Mouse (Mus musculus): Measurements from ENCODE around the gene Cdc6. TPM values are rescaled to one million over a fixed set of nuclear protein-coding genes. Genes with fewer than 3 reads are reported as not detected.
"Not testable (repeated sequence)": the region's sequence is repeated elsewhere in the genome, so short reads cannot be mapped to it uniquely, and the experiment has no call there.

The Cdc6 gene
- total RNA-seq, 2 experiments from 2014 or later: 0.21 to 0.60 TPM

GRCm38 (mm10) chr11:98905033-98905432 lies 2.6 kb upstream of the Cdc6 start:
- intact Hi-C loops (cut with DNase I): no loop called here
- no peak for DNase-seq (ENCODE audit: low spot score in 2 of 2)

- intact Hi-C loops (cut with DNase I): no loop called here
- DNase-seq (ENCODE audit: low spot score in 2 of 2): no peak
Observed at GRCm38 (mm10) chr11:98905583-98905982, 2.0 kb upstream of the Cdc6 start.

- intact Hi-C loops (cut with DNase I): no loop called here
- no peak for DNase-seq (ENCODE audit: low spot score in 2 of 2)
Observed at GRCm38 (mm10) chr11:98907063-98907436, 551 bp upstream of the Cdc6 start.

- peak; percentile 63 to 76 for DNase-seq (ENCODE audit: low spot score in 2 of 2)
- intact Hi-C loops (cut with DNase I): loop anchor here (1.0 to 2.0 kb wide), 2 partner anchors 50 to 211 kb away; no protein-coding TSS in a partner anchor
Observed at GRCm38 (mm10) chr11:98909654-98910053, 2.1 kb downstream of the Cdc6 start.

- no peak for DNase-seq (ENCODE audit: low spot score in 2 of 2)
- intact Hi-C loops (cut with DNase I): loop anchor here (2.0 kb wide), 1 partner anchor 212 kb away; no protein-coding TSS in a partner anchor
Observed at GRCm38 (mm10) chr11:98910415-98910814, 2.8 kb downstream of the Cdc6 start.

- DNase-seq (ENCODE audit: low spot score in 2 of 2): no peak
- intact Hi-C loops (cut with DNase I): loop anchor here (2.0 kb wide), 1 partner anchor 213 kb away; no protein-coding TSS in a partner anchor
Observed at GRCm38 (mm10) chr11:98911498-98911897, 3.9 kb downstream of the Cdc6 start.

GRCm38 (mm10) chr11:98914196-98914595 lies 6.6 kb downstream of the Cdc6 start:
- intact Hi-C loops (cut with DNase I): no loop called here
- DNase-seq (ENCODE audit: low spot score in 2 of 2): no peak

- not testable (repeated sequence) for DNase-seq (ENCODE audit: low spot score in 2 of 2)
Observed at GRCm38 (mm10) chr11:98916376-98916775, 8.8 kb downstream of the Cdc6 start.

GRCm38 (mm10) chr11:98917428-98918005 lies 9.9 kb downstream of the Cdc6 start:
- no peak for DNase-seq (ENCODE audit: low spot score in 2 of 2)
- intact Hi-C loops (cut with DNase I): no loop called here

More at GRCm38 (mm10) chr11:98916376-98916775, 8.8 kb downstream of the Cdc6 start:
- intact Hi-C loops (cut with DNase I): not testable (repeated sequence)

- intact Hi-C loops (cut with DNase I): no loop called here
Observed at GRCm38 (mm10) chr11:98918231-98918630, 10.6 kb downstream of the Cdc6 start.

GRCm38 (mm10) chr11:98919009-98919408 lies 11.4 kb downstream of the Cdc6 start:
- intact Hi-C loops (cut with DNase I): no loop called here
- DNase-seq (ENCODE audit: low spot score in 2 of 2): no peak

More at GRCm38 (mm10) chr11:98918231-98918630, 10.6 kb downstream of the Cdc6 start:
- no peak for DNase-seq (ENCODE audit: low spot score in 2 of 2)

- intact Hi-C loops (cut with DNase I): loop anchor here (1.0 to 5.0 kb wide), 4 partner anchors 50 to 228 kb away; no protein-coding TSS in a partner anchor
Observed at GRCm38 (mm10) chr11:98921813-98922212, 14.2 kb downstream of the Cdc6 start.

GRCm38 (mm10) chr11:98922307-98922706 lies 14.7 kb downstream of the Cdc6 start:
- DNase-seq (ENCODE audit: low spot score in 2 of 2): peak in 1 of 2 experiments; percentile 48
- intact Hi-C loops (cut with DNase I): loop anchor here (1.0 to 5.0 kb wide), 4 partner anchors 50 to 228 kb away; no protein-coding TSS in a partner anchor

More at GRCm38 (mm10) chr11:98921813-98922212, 14.2 kb downstream of the Cdc6 start:
- DNase-seq (ENCODE audit: low spot score in 2 of 2): not testable (repeated sequence)

- peak in 1 of 2 experiments; percentile 48 for DNase-seq (ENCODE audit: low spot score in 2 of 2)
- intact Hi-C loops (cut with DNase I): loop anchor here (1.0 to 5.0 kb wide), 4 partner anchors 49 to 227 kb away; no protein-coding TSS in a partner anchor
Observed at GRCm38 (mm10) chr11:98922851-98923711, 15.5 kb downstream of the Cdc6 start.

GRCm38 (mm10) chr11:98924633-98925175 lies 17.1 kb downstream of the Cdc6 start:
- intact Hi-C loops (cut with DNase I): loop anchor here (5.0 kb wide), 2 partner anchors 113 to 198 kb away; no protein-coding TSS in a partner anchor
- DNase-seq (ENCODE audit: low spot score in 2 of 2): no peak

- peak in 1 of 2 experiments; percentile 42 for DNase-seq (ENCODE audit: low spot score in 2 of 2)
Observed at GRCm38 (mm10) chr11:98925265-98925721, 17.7 kb downstream of the Cdc6 start.

GRCm38 (mm10) chr11:98925868-98926311 lies 18.3 kb downstream of the Cdc6 start:
- DNase-seq (ENCODE audit: low spot score in 2 of 2): no peak
- intact Hi-C loops (cut with DNase I): no loop called here

More at GRCm38 (mm10) chr11:98925265-98925721, 17.7 kb downstream of the Cdc6 start:
- intact Hi-C loops (cut with DNase I): no loop called here

- intact Hi-C loops (cut with DNase I): no loop called here
- DNase-seq (ENCODE audit: low spot score in 2 of 2): no peak
Observed at GRCm38 (mm10) chr11:98926553-98926952, 19.0 kb downstream of the Cdc6 start.

GRCm38 (mm10) chr11:98927438-98928076 lies 20.0 kb downstream of the Cdc6 start, which contains the start of gene Rara:
TSS of gene Rara (plus strand) at chr11:98927818.
- DNase-seq (ENCODE audit: low spot score in 2 of 2): peak in 1 of 2 experiments; percentile 60
- intact Hi-C loops (cut with DNase I): no loop called here
